Mouse (Mus musculus): Measurements from ENCODE around the gene Slc4a4.

DNA sequence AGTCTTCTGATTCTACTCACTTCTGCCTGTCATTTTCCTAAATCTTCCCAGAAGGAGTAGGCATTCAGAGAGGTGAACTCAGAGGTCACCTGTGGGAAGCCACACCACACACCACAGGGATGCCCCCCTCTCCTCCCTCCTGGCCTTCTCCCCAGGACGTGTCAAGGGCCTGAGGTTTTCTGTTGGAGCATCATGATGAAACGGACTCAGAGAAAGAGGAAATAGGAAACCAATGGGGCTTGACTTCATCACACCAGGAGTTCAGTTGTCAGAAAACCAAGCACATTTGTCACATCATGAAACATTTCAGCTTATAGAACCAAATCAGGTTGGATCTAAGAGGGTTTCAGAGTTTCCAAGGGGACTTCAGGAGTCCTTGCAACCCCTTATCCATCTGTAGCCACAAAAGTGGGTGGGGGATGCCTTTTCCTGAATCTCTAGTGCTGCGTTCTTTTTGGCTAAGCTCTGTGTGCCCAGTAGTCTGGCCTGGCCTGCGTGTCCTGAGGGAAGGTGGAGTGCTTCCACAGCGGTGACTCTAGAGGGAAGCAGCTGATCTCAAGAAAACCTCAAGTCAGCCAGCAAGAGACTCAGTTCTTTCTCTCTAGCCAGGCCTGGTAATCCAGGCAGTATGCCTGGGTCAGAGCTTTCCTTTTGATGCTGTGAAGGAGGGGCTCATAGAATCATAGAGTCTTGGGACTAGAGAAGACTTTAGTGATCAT lies 46.4 kb upstream of the Slc4a4 start:
- TF ChIP-seq CTCF (IDR thresholded peaks at IDR 0.05; ENCODE audit: low read depth) (no peak), EP300 (IDR thresholded peaks at IDR 0.05; ENCODE audit: low read depth) (no peak)
